Mouse (Mus musculus): Measurements from ENCODE around the gene Stk39.

DNA sequence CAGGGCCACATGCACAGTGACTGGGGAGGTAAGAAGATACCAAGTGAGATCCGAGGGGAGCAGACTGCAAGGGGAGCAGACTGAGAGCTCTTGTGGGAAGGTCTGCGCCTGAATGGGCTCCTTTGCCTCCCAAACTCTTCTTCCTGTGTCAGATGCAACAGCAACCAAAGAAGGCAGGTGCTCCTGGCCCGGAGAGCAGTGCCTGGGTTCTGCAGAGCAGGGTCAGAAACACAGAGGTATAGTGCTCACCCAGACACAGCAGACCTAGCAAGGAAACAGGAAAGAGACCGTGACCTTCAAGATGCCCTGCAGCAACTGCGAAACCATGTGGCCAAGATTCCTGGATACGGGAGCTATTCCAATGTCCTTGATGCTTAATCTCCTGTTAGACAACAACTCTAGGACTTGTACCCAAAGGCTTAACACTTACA, 94.8 kb downstream of the Stk39 start:
- TF ChIP-seq POLR2A (IDR thresholded peaks at IDR 0.05; ENCODE audit: low read depth, low read length) (no peak), CTCF (IDR thresholded peaks at IDR 0.05; ENCODE audit: borderline replicate concordance, insufficient read depth, low read length) (no peak)
